Mouse (Mus musculus): Measurements from ENCODE around the gene Rhox10.
"Not testable (repeated sequence)": the region's sequence is repeated elsewhere in the genome, so short reads cannot be mapped to it uniquely, and the experiment has no call there.

Gene Rhox10

GRCm38 (mm10) chrX:38066175-38066574 is at the start of gene Rhox10:
TSS of gene Rhox10 (plus strand) at chrX:38066475.
- no peak for DNase-seq

- not testable (repeated sequence) for DNase-seq
Measured at GRCm38 (mm10) chrX:38018597-38018996, 47.7 kb upstream of the Rhox10 start, which contains the start of gene Btg1-ps1. TSS of gene Btg1-ps1 (minus strand) at chrX:38018815.

DNA sequence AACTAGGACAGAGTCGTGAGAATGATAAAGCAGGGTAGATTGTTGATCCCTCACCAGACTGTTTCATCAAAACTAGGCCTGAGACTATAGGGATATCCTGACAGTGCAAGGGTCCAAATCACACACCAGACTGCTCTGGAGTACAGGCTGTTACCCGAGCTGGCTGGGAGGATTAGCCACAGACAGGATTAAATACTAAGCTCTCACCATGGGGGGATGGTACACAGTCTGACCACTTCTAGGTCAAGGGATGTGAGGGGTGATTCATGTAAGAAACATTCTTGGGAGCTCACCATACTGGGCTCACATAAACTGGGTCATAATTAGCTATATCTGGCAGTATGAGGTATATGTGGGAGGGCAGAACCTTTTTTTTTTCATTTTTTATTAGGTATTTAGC is 32.4 kb upstream of the Rhox10 start:
- no peak for DNase-seq

DNA sequence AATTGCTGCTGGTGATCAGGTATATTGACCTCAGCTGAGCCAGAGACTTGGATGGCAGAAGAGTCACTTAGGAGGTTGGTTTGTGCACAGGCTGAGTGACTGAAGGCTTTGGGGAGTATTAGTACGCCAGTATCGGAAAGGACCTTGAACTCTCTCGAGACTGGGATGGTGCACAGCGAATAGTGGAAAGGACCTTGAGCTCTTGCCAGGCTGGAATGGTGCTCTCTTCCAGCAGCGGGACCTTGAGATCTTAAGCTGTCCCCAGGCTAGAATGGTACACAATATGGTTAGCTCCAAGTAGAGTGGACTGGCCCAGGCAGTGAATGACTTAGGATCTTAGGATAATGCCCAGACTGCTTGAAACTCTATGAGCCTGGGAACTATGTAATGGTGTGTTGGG is 26.6 kb upstream of the Rhox10 start:
- no peak for DNase-seq

- DNase-seq = not testable (repeated sequence)
Measured at GRCm38 (mm10) chrX:38043014-38043413, 23.3 kb upstream of the Rhox10 start, which contains the start of gene Btg1-ps2. TSS of gene Btg1-ps2 (minus strand) at chrX:38043114.

DNA sequence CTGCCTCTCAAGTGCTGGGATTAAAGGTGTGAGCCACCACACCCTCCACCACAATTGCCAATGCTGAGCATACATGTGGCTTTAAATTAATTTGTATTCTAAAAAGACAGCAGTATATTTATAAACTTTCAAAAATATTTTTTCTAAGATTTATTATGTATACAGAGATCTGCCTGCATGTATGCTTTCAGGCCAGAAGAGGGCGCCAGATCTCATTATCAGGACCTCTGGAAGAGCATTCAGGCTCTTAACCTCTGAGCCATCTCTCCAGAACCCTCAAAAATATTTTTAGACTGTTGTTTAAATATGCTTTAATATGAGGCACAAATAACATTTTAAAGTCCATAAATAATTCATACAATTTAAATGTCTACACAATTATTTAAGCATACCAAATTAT is 4.7 kb upstream of the Rhox10 start:
- no peak for DNase-seq

DNA sequence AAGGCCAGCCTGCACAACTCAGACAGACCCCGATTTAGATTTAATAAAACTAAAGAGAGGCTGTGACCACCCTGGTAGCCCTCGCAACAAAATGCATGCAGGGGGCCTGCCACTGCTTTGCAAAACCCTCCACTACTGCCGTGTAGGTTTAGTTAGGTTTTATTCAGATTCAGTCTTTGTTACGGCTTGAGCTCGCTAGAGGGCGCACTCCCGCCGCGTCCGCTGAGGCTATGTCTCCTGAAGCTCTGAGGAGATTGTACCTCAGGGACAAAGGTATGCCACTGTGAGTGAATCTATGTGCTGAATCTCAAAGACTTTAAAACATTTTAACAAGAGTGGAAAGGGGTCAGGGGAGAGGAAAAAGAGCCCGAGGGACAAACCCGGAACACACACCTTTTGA is 18.0 kb downstream of the Rhox10 start:
- no peak for DNase-seq

DNA sequence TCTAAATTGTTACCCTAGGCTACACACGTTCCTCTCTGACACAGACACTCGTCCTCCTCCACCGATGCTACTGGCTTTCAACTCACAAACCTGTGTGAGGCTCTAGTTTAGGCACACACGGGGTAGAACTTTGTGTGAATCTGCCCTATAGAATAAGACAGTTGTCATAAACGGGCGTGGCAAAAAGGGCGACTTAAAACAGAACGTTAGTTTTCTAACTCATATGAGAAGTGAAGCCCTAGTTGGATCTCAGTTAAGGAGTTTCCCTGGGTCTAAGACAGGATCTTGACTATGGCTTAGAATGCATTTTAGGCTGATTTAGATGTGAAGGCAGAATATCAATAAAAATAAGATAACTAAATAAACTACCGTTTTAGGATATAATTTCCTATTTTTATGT is 18.8 kb downstream of the Rhox10 start, which contains the start of gene Rhox11:
Rhox11 (minus strand) TSS at position 101 of the 400 bp plus-strand sequence.
- DNase-seq = no peak

DNA sequence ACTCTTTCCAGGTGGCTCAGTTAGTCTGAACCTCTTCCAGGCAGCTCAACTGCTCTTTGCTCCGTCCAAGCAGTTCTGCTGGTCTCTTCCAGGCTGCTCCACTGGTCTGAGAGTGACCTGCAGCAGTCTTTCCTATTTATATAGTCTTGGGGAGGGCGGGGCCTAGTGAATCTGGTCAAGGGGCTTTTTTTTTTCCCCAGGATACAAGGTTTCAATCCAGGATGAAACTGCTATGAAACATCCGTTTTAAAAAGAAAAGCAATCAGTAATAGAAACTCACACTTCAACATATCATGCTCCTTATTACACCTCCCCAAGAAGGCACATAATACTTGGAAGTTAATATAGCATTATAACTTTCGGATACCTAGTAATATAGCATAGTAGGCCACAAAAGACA is 44.5 kb downstream of the Rhox10 start, which contains the start of gene Rhox12:
Rhox12 (minus strand) TSS at position 101 of the 400 bp plus-strand sequence.
- DNase-seq = no peak

GRCm38 (mm10) chrX:38120982-38121381 is 54.7 kb downstream of the Rhox10 start, which contains the start of gene Rhox13:
TSS of gene Rhox13 (plus strand) at chrX:38121219.
- DNase-seq = no peak
